Mouse (Mus musculus) adrenal gland, postnatal 14 days (tissue): Measurements from ENCODE around the gene B3galnt2. TPM values are rescaled to one million over a fixed set of nuclear protein-coding genes. Genes with fewer than 3 reads are reported as not detected.
"Not testable (repeated sequence)": the region's sequence is repeated elsewhere in the genome, so short reads cannot be mapped to it uniquely, and the experiment has no call there.

Experiments used
- DNase-seq: peaks from one replicate; pipeline ENCODE4 v3.0.0; 2021; ENCODE audit warnings: mixed read lengths
- total RNA-seq: library from RNA; stranded (reverse); gene quantifications from 2 replicates; pipeline ENCODE4 v1.2.3, GENCODE M21; 2021

Gene B3galnt2
- total RNA-seq, 1 experiment from 2014 or later, result 19.2 TPM

DNA sequence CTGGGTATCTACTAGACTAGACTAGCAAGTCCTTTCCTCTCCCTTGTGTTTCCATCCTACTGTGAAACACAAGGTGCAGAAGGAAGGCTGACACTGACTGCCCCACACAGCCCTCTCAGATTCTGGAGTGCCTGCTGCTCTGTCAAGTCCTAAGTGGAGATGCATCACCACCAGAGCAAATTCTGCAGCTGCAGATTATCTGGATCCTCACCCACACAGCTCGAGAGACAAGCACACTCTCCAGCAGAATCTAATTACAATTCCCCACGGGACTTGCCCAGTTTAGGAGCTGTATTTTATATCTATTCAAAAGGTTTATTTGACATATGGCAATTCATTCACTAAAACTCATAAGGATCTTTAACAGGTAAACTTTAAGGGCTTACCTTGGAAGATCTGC, 51.8 kb downstream of the B3galnt2 start:
- DNase-seq, result no peak

DNA sequence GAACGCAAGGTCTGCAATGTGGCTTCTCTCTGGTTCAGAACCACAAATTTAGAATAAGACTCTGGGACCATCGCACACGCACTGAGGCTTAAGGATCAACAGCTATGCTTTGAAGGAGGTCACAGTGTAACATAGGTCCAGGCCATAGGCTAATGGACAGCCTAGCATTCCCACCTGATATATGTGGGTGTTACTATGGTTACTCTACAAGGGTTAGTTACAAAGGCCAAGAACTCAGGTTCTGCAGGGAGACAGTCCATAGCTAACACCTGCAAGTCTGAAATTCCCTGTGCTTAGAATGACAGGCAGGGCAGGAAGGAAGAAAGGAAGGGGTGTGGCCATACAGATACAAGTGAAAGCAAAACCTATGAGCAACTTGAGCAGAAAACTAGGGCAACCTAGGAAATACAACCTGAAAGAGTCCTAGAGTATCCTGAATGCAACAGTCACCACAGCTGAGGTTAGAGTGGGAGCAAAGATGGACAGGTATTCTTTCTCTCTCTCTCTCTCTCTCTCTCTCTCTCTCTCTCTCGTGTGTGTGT, 57.3 kb downstream of the B3galnt2 start:
- DNase-seq, result no peak

DNA sequence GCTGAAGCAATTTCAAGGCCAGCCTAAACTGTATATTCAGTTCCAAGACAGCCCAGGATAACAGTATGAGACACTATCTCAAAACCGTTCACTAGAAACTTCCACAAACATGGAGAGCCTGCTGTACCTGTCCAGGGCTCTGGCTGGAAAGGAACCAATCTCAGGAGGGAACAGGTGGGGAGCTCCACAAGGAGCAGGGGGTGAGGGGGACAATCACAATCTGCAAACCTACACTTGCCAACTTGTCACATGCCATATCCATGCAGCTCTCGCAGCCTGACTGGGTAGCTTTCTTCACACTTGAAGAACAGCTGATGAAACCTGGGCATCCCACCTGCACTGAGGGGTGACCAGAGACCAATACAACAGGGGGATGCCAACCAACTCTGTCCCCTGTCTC, 59.7 kb downstream of the B3galnt2 start:
- DNase-seq, result no peak

DNA sequence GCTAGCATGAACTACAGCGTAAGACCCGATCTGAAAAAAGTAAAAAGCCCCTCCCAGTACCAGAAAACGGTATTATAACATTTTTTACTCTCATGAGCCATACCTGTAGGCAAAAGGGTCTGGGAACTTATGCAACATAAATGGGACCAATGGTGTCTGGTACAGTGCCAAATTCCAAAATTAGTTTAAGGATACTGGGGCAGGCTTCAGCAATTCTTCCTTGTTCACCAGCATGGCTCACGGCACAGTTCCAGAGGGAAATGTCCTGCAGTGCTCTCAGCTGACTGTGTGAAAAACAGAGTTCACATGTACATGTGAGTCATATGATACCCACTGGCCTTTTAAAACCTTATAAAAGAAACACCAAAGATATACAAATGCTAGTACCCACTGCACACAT, 60.3 kb downstream of the B3galnt2 start:
- no peak for DNase-seq

DNA sequence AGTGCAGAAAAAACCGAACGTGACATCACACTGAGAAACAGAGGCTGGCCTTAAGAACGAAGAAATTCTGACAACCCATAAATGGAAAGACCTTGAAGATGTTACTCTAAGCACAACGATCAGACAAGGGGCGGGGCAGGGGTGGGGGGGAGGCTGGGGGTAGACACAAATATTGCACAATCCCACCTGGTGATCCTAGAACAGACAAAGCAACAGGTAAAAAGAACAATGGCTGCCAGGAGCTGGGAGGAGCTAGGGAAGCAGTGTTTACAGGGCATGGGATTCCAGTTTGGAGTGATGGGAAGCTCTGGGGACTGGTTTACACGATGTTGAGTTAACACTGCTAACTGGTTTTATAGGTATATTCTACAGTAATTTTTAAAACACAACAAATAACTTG, 61.3 kb downstream of the B3galnt2 start:
- DNase-seq, result no peak

DNA sequence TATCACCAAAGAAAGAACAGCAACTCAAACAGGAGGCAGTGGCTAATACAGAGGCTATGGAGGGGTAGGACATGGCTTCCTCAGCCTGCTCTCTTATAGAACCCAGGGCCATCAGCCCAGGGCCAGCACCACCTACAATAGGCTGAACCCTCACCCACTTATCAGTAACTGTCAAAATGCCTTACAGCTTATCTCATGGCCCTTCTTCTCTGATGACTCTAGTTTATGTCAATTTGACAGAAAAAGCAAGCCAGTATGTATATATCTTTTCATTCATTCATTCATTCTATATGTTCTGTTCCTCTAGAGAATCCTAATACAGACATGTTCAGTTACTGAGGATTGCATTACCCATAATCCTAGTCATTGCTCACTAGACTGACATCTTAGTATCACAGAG, 64.0 kb downstream of the B3galnt2 start:
- DNase-seq, result no peak

DNA sequence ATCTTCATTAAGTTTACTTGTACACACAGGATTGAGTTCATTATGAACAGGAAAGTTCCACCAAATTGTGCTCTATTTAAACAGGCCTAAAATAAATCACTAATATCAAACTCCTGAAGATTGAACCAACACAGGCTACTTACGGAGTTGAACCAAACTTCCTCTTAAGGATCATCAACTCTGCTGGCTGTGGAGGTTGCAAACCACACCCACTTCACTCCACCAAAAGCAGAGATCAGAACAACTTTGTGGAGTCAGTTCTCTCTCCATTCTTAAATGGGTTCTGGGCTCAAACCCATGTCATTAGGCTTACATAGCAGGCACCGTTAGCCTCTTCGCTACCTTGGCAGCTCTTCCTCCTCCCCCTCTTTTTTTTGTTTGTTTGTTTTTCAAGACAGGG, 64.6 kb downstream of the B3galnt2 start:
- DNase-seq, result no peak

DNA sequence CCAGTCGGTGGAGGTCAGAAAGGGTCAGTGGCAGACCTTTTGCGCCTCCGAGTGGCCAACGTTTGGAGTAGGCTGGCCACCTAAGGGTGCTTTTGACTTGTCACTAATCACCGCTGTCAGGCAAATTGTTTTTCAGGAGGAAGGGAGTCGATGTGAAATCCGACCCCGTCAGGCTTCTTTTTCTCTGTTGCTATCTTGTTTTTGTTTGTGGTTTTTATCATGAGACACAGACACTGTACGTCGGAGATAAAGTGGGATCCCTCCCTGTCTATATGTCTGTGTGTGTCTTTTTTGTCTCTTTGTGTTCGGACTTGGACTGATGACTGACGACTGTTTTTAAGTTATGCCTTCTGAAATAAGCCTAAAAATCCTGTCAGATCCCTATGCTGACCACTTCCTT, 67.1 kb downstream of the B3galnt2 start:
- not testable (repeated sequence) for DNase-seq

DNA sequence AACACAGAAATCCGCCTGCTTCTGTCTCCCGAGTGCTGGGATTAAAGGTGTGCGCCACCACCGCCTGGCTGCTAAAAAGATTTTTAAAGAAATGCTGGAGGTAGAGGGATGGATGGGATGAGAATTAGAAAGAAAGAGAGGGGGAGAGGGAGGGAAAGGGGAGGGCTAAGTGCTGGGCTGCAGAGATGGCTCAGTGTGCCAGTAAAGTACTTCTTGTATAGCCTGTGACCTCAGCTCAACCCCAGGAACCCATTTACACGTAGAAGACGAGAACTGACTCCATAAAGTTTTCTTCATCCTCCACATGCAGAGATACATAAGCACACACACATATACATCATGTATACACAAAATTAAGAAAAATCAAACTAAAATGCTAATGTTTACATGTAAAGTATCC, 71.3 kb downstream of the B3galnt2 start:
- no peak for DNase-seq

DNA sequence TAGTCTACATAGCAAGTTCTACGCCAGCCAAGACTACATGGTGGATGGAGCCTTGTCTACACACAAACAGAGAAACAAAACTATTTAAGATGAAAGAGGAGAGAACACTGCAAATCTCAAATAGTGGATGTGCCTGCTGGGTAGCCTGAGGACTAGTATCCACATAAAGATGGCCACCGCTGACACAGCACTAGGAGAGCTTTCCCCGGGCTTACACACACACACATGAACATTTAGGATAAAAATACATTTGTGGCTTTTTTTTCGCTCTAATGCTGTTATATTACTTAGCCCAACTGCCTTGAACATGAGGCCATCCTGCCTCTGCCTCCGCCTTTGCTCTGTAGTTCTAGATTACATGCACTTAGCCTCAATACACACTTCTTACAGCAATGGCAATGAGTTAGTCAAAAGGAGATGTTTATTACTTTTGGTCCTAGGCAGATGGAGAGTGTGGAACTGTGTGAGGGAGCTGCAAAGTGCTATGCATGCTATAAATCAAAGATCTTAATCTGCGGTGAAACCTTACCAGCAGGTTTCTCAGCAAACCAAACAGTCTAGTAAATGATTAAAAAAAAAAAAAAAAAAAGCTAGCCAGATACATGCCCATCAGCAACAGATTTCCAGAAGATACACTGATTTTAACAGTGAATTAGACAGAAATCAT, 72.0 kb downstream of the B3galnt2 start:
- DNase-seq, result no peak

DNA sequence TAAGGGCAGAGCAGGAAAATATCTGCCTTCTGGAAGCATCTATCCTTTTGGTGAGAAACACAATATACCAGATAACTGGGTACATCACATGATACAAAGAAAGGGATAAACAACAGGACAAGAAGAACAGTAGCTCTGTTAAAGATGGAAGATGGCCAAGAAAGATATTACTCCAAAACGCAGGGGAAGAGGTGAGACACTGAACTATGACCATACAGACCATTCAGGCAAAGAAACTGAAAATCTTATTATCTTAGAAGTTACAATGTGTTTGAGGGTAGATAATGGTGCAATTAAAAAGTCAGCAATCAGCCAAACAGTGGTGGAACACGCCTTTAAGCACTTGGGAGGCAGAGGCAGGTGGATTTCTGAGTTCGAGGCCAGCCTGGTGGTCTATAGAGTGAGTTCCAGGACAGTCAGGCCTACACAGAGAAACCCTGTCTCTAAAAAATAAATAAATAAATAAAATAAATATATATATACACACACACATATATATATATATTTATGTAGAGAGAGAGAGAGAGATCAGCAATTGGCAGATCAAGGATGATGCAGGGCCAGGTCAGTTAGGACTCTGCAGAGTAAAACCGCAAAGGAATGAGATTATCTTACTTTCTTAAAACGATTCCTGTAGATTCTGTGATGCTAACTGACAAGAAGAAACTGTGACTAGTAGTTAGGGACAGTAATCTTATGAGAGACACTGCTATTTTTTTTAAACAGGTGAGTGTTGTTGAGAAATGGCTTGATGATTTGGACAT, 79.2 kb downstream of the B3galnt2 start:
- DNase-seq, result no peak

DNA sequence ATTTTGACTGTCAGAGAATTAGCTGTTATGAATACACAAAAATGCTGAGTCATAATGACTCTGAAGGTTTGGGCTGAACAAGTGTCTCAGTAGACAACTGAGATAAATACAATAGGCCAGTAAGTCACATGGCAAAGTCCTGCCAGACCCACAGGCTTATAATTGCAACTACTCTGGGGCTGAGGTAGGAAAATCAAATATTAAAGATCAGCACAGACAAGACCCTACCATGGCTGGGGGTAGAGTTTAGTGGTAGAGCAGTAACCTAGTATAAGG, 79.7 kb downstream of the B3galnt2 start:
- DNase-seq, result no peak

DNA sequence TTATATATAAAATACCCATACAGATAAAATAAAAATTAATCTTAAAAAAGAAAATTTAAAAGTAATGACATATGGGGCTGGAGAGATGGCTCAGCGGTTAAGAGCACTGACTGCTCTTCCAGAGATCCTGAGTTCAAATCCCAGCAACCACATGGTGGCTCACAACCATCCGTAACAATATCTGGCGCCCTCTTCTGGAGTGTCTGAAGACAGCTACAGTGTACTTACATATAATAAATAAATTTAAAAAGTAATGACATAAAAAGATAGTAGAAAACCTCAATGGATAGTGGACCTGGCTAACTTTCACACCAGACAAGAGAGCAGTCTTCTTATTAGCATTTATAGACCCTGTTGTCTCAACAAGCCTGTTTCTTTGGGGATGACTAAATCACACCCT, 81.1 kb downstream of the B3galnt2 start:
- not testable (repeated sequence) for DNase-seq

DNA sequence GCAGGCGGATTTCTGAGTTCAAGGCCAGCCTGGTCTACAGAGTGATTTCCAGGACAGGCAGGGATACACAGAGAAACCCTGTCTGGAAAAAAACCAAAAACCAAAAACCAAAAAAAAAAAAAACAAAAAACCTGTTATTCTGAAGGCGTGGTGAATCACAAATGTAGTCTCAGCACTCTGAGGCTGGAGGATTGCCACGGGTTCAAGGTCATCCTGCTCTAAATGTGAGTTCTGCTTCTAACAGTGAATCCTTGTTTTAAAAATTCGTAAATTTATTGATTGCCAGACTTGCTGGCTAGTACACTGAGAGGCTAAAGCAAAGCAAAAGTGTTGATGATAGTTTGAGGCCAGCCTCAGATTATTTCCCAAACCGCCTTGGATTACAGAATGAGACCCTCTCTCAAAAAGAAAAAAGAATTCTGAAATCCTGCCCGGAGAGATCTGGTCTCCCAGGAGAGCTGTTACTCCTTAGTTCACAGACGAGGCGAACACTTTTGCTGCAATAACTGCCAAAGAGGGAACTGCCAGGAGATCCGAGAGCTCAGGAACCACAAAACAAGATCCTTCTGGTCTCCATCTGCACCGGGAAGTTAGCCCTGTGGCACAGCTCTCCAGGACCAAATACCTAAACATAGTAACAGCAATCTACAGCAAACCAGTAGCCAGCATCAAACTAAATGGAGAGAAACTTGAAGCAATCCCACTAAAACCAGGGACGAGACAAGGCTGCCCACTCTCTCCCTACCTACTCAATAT, 81.8 kb downstream of the B3galnt2 start:
- DNase-seq, result peak; percentile 57

DNA sequence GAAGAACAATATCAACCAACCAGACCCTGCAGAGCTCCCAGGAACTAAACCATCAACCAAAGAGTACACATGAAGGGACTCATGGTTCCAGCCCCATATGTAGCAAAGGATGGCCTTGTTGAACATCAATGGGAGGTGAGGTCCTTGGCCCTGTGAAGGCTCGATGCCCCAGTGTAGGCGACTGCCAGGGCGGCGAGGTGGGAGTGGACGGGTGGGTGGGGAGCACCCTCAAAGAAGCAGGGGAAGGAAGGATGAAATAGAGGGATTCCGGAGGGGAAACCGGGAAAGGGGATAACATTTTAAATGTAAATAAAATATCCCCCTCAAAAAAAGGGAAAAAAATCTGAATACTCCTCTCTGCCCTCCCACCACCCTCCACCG, 84.6 kb downstream of the B3galnt2 start:
- no peak for DNase-seq

DNA sequence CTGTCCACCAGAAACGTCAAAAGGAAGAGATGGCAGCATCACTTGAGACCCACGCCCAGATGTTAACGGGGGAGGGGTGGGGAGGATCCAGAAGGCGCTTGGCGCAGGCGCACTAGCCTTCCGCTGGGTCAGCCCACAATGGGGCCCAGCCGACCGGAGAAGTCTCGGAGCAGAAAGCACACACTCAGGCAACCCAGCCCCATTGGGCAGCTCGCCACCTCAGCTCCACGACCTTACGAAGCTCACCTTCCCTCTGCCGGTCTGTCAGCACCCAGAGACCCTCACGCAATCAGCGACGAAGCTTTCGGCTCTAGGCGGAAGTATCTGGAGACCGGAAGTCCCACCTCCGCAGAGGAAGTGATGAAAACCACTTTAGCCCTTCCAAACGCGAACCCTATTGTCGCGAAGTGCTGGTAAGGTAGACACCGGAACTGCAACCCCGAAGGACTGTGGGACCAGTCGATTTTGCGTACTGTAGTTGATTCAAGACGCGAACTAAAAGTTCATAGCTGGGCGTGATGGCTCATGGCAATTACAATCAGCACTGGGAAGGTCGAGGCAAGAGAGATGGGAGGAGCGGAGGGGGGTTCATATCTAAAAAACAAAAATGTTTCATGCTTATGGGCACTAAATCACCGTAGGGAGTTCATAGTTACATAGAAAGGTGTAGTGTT, 85.2 kb downstream of the B3galnt2 start, which contains the start of gene Tbce:
Gene Tbce, minus strand, starts transcription at position 347 of the 674 bp plus-strand sequence.
- DNase-seq, result peak; percentile 93

DNA sequence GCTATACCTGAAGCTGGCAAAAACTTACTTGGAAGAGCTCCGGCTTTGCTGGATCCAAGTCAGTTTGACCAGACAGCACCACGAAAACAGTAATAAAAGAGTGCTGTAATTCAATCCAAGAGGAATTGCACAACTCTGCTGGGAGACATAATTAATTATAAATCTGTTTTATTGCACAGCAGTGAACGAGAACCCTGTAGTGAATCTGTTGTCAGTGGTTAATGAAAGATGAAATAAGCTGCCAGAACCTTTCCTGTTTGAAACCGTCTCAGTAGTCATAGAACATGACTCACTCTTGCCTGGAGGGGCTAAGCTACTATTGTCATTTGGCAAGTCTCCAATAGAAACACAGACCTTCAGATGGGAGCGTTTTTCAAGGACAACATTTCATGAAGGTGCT, 85.9 kb downstream of the B3galnt2 start:
- DNase-seq, result peak; percentile 37

DNA sequence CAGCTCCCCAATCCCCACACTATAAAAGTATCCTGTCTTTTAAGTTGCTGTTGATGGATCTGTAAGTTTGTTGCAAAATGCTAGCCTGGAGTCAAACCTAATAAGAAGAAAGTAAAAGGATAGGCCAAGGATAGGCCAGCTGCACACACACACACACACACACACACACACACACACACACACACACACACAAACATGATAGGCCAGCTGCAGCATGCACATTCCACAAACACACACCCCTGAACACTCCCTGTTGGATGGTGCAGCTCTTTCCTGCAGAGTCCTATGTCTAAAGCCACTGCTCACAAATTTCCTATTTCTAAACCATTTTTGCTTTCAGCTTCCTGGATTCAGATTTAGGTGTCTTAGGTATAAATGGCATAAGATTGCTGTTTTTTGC, 89.6 kb downstream of the B3galnt2 start:
- no peak for DNase-seq

DNA sequence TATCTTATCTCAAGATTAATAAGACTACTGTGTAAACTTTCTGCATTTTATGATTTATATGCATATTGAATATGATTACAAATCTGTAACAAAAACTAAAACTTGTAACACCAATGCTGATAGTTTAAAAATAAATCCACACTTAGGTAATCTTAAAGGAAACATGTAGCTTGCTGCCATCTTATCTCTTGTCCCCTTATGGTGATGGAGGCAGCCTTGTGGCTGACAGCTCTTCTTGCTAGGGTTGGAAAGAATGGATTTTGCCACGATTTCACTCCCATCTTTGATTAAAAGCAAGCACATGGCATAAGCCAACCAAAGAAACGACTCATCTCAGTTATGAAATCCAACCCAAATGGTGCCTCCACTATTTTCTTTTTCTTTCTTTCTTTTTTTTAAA, 90.3 kb downstream of the B3galnt2 start:
- no peak for DNase-seq
